Mouse (Mus musculus) adrenal gland, adult 18-20 months (tissue): ENCODE data around the gene Postn. TPM values are rescaled to one million over a fixed set of nuclear protein-coding genes. Genes with fewer than 3 reads are reported as not detected.

ENCODE experiments used
- DNase-seq, 2 experiments: peaks; one replicate each; pipeline ENCODE4 v3.0.0; 2021 to 2022; ENCODE audit warnings: low spot score in 2 of 2
- long read RNA-seq, 2 experiments: library from polyadenylated mRNA; stranded (forward); transcript quantifications; one replicate each; pipeline ENCODE4 v2.0.0; 2021
- total RNA-seq, 2 experiments: library from RNA; stranded (reverse); gene quantifications; 1 replicate in 1 of 2; 2 replicates in 1 of 2; pipeline ENCODE4 v1.2.3; 2021

The Postn gene
- total RNA-seq = 10 to 100 TPM; 42.0 to 52.4 TPM
- long read RNA-seq, experiment 1, transcript Postn-203 (22 exons, 3,205 nt) = major isoform, 6 of 15 reads
- long read RNA-seq, experiment 1, partial matches to known transcripts = 0 of 15 reads
- long read RNA-seq, experiment 1, other reads (novel, unspliced or antisense) = 4 of 15 reads
- long read RNA-seq, experiment 2, transcript Postn-204 (21 exons, 3,121 nt) = major isoform, 10 of 22 reads
- long read RNA-seq, experiment 2, transcript Postn-203 (22 exons, 3,205 nt) = minor isoform, 5 of 22 reads
- long read RNA-seq, experiment 2, partial matches to known transcripts = 3 of 22 reads
- long read RNA-seq, experiment 2, other reads (novel, unspliced or antisense) = 1 of 22 reads

DNA sequence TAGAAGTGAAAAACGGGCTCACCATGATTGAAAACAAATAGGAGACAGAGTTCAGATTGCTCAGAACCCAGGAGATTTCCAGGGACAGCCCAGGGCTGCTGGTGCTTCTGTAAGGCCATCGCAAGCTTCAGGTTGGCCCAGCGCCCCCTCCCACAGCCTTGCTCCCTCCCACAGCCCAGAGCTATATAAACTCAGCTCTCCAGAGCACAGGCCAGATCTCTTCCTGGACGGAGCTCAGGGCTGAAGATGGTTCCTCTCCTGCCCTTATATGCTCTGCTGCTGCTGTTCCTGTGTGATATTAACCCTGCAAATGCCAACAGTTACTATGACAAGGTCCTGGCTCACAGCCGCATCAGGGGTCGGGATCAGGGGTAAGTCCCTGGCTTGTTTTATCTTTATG lies at the start of gene Postn:
Postn (plus strand) TSS at position 213 of the 400 bp plus-strand sequence.
- DNase-seq = no peak

DNA sequence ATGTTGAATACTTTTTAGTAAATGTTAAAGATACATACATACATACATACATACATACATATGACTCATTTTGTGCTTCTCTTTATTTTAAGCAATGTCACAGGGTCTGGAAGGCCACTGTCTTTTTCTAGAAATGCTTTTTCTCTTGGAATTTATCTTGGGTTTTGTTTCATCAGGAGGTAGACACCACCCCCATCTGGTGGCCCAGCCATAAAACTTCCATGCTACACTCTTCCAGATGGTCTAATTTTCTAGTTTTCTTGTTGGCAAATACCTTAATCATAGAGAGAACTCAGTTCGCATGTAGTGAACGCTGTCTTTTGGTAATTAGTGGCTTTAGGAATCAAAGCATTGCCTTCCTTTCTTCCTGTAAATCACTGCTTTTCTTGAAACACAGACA lies 46.9 kb upstream of the Postn start:
- DNase-seq = no peak

DNA sequence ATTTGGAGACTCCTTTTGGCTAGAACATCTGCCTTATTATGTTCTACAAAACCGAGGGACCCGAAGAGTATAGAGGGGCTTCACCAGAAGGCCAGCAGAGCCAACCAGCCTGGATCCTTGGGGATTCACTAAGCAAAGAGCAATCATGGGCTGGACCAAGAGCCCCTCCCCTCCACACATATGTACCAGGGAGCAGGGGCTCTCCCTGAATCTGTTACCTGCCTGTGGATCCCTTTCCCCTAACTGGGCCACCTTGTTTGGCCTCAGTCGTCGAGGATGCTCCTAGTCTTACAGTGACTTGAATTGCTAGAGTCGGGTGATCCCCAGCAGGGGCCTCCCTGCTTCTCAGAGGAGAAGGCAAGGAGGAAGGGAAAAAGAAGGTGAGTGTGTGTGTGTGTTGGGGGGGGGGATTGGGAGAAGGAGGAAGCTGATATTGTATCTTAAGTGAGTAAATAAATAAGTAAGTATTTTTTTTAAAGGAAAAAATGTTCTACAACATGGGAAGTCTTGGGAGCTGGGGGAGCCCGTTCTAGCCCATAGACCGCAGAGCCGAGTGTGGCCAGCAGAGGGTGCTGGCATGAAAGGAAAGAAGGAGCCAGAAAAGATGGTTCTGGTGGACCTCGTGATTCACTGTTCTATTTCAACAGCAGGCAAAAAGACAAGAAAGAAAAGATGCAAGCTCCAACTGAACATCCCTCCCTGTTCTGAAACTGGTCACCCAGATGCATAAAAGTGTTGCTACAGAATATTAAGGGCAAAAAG lies 7.8 kb upstream of the Postn start:
- peak; percentile 76 to 77 for DNase-seq

DNA sequence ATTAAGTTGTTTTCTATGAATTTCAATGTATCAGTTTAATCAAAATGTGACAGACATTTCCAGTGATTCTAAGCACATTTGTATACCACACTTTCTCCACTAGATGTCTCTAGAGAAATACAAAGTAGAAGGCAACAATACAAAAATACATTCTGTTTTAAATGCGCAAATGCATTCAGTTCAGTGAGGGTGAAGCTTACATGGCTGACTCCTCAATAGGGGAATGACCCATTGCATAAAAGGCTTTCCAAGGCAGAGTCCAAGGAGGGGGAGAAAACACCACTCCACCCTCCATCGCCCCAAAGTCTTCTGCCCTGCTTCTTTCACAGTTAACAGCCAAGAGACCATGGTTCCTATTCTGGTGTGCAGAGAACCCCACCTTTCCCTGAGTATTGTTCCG lies 3.3 kb upstream of the Postn start:
- no peak for DNase-seq

DNA sequence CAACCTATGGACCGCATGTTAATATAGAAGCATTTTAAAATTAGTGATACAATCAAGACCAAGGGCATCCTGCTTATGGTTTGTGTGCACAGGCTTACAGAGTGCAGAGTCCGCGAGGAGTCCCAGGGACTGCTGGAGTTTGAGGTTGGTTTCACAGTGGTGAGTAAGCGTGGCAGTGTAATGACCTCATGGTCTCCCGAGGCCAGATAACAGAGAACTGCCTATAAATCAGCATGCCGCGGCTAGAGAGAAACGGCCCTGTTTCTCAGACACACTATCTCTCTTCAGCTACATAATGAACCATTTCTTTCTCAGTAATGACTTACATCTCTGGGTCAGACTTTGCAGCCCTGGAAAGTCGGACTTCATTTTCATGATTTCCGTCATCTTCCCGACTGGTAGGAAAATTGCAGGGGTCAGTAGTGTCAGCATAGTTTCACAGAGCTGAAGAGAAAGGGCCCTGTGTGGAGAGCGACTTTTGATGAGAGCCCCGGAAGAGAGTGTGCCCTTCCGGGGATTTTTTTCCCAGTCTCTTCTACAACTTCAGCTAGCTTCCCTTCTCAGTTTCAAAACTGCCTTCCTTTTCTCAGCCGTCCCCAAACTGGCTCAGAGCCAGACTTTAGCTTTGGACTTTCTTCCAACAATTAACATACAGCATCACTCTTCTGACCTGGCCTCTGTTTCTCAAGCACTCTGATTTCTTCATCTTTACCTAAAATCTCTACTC lies 2.3 kb upstream of the Postn start:
- peak; percentile 26 to 48 for DNase-seq

DNA sequence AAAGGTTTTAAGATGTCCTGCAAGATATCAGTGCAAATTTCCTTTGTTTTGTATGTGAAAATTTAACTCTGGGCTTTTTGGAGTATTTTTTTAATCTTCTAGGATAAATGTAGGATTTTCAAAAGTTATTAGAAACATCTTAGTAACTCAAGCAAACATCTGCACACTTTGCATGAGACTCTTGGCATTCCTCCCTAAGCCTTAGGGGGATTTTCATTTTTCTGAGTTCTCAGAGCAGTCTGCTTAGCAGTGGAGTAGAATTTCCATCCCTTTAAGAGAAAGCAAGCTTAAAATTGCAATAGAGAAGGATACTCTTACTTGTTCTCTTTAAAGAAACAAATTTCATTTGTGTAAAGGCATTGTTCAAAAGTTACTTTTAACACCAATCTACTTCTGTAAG lies 747 bp downstream of the Postn start:
- DNase-seq = no peak

DNA sequence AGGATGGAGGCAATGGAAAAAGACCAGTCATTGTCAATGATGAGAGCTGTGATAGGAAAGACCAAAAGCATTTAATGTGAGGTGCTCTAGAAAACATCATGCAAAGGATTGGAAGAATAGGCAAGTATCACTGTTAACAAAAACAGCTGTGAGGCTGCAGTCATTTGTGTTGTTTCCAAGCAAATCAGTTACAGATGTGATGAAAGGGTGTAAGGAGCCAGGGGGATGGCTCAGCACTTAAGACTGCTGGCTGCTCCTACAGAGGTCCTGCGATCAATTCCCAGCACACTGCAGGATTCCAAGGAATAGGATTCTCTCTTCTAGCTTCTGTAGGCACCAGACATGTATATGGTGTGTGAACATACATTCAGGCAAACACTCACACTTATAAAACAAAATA lies 10.1 kb downstream of the Postn start:
- no peak for DNase-seq

DNA sequence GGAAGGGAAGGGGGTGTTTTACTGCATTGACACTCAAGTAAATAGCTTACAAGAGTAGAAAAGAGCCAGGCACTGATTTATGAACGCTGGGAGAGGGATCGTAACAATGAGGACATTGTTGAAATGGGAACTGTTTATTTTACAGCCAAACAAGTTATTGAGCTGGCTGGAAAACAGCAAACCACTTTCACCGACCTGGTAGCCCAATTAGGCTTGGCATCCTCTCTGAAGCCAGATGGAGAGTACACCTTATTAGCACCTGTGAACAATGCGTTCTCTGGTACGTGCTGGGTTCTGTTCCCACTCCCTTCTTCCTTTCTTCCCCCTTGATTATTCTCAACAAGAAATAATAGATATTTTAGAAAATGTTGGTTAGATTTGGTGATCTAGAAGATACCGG lies 11.7 kb downstream of the Postn start:
- no peak for DNase-seq

DNA sequence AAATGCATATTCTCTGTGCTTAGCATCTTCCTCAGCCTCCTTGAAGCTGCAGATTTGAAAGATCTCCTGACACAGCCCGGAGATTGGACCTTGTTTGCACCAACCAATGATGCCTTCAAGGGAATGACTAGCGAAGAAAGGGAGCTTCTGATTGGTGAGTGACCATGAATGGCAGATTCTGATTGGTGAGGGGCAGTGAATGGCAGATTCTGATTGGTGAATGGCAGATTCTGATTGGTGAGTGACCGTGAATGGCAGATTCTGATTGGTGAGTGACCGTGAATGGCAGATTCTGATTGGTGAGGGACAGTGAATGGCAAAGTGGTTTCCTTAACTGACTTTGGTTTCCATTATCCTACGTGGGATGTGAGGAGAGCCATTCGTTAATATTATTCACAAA lies 15.1 kb downstream of the Postn start:
- no peak for DNase-seq

DNA sequence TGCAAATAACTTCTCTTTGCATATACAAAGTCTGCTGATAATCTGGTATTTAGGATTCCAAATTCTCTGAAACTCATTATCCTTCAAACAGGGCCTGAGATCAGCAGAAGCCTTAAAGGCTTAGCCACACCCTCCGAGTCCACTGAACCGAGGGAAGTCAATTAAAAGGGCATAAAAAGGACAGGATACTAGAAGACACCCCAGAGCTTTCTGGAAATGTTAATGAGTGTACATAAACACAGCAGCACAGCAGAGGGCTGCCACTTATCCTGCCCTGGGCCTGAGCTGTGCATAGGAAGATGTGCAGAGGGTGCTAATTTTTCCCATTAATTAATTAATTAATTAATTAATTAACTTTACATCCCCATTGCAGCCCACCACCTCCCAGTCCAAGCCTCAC lies 16.7 kb downstream of the Postn start:
- DNase-seq = no peak

DNA sequence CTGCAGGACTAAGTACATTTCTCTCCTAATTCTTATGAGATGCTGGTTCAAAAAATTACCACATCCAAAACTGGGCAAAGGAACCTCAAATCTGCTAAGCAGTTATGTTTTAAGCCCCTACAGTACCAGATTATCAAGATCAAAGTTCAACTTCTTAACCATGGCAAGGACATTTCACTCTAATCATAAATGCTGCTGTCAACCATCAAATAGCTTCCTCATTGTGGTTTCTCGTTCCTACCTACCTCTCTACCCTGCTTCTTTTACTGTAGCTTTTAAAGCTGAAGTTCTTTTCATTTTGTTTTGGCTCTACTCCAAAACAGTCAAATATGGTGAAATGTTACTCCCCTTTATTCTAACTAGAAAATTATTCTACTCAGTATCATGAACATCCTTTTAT lies 17.2 kb downstream of the Postn start:
- DNase-seq = no peak

DNA sequence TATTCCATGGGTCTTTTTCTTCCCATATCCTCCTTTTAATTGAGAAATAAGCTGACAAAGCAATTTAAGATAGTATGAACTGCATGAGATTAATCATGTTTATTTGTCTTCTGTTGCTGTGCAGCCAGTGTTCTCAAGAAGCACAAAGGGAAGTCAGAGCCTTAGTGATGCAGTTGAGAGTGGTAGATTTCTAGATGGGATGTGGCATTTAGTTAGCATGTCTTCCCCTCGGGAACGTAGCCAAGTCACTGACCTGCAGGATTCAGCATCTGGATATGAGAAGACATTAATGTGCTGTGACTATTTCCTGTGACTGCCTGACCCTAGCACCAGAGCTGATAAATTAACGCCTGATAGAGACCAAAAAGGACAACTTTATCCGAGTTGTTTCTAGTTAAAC lies 19.1 kb downstream of the Postn start:
- no peak for DNase-seq

DNA sequence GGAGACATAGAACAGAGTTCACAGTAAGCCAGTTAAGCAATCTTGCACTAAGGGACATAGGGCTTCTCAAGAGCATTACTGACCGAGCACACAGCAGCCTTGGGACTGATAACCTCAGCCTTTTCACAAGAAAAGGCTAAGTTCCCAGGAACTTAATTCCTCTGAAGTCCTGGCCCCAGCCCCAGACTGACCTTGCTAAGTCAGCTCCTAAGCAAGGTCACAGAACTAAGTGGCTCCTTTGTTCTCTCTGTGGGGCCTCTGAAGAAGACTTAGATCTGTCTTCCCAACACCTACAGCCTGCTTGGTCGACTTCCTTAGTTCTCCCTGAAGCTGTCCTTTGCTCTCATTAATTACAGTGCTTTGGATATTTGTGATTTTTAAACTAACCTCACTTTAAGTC lies 38.4 kb downstream of the Postn start:
- DNase-seq = peak in 1 of 2 experiments; percentile 5

DNA sequence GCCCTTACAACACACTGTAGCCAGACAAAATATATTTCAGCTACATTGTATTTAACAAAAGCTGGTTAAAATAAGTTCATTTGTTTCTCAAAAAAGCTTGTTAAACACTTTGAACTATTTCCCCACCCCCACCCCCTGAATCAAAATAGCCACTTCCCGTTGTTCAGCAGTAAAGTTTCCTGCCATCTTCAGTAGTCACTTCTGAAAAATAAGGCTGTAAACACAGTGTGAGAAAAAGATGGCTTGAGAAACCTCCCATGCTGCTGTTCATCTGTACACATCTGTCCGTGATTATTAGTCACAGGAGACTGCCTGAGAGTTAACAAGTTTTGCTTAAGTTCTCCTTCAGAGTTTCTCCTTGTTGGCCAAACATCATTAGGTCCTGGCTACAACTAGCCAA lies 39.0 kb downstream of the Postn start:
- DNase-seq = no peak

DNA sequence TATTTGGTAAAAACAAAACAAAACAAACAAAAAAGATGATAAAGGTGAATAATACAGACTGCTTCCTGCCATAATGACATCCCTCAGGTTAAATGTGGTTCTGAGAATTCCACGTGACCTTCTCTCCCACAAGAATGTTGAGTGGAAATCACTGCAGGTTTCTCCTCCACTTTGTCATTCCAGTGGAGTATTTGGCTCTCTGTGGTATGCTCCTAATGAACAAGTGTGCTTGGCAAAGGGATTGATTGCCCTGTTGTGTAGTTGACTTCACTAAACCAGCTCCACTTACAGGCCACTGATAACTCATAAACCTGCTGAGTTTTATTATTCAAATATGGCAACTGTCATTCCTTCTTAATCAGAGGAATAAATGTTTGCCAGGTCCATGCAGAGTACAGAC lies 39.7 kb downstream of the Postn start:
- no peak for DNase-seq

DNA sequence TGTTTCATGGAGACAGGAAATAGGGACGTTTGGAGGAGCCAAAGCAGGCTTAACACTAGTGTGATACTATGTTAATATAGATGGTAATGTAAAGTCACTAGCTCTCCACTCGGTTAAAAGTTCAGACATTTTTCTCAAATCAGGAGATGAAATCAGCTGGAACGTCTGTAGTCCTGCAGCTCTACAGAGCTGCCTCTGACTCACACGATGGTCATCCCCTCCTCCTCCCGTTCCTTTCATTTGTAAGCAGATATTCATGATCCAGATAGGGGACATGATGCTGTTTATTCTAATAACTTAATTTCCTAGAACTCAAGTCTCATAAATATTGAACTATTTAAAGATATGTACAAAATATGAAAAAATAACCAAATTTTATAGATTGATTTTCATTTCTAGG lies 40.8 kb downstream of the Postn start:
- DNase-seq = no peak

DNA sequence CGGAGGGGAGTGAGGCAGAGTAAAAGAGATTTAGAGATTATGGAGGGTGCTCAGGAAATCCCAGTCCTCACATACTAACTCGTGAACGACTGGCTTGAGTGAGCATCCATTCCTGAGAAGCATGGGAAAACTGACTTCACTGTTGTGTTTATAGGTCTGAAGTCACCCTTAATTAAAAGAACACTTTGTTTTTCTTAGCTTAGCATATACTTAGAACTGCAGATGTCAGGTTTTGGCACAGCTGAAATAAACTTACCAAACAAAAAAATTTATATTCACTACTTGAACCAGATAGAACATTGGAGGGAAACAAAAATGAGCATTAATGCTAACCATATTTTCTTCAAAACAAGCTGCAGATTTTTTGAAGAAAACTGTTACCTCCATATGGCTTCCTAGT lies 42.9 kb downstream of the Postn start:
- no peak for DNase-seq

DNA sequence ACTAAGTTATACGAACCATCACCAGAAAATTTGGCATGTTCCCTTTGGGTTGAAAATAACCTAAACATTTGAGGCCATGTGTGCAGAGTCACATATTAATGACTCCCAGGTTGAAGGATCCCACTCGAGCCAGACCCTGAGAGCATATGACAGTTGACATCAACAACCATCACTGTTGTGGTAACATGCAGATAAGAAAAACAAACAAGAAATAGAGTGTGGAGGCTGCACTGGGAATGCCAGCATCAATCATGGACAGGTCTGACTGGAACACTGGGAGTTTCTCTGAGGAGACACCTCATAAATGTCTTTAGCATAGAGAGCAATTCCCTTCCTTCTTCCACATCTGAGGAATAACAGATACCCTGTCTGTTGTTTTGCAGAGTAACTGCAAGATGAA lies 45.7 kb downstream of the Postn start:
- DNase-seq = no peak

DNA sequence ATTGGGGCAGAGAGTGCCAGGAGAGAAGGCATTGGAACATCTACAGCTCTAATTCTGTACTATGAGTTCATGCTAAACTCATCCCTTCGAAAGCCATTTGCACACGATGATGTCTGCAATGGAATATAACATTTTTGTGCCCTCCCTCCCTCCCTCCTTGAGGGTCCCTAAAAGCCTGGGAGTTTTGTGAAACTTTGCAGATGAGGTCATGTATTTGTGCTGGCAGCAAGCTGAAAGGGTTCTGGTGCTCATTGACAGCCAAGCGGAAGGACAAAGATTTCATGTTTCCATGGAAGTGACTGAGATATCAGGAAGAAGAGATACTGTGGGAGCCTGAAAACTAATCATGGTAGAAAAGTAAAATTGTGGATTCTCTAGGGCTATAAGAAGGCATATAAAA lies 50.1 kb downstream of the Postn start:
- no peak for DNase-seq

DNA sequence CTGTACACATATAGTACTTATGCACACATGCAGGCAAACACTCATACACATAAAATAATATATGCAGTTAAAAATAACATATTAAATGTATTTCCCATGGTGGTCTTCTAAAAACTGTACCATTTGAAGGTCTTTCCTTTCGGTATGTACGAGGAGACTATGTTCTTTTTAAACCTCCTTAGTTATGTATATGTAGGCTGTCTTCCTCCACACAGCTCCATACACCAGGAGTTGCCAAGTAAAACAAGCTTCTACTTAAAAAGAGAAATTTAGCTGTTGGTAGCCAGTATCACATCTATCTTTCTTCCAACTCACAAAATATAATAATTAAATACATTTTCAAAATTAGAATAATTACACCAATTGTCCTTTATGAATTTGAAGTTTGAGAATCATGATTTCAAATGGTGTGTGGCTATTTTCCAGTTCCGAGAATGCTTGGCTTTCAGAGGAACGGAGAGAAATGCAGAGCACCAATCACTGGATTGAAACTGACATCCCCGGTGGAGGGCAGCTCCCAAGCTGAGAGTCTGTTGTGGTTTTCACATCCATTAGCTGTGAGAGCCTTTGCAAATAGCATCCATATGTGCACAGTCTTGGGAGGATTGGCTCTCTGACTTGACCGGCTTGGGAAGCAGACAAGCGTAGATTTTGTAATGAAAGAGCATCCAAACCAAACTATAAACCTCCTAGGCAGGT lies 52.1 kb downstream of the Postn start:
- no peak for DNase-seq

DNA sequence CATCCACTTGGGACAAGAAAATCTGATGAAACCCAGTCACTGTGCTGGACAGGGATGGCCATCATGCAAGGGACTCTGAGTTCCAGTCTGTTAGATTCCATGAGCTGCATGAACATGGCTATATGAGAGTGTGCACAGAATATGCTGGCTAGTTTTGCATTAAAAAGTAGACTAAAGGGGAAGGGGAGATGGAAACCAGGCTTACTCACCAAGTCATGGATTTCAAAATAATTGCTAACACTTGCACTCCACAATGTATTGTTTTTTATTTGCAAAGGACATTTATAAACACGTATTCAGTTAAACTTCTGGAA lies 52.6 kb downstream of the Postn start:
- no peak for DNase-seq

DNA sequence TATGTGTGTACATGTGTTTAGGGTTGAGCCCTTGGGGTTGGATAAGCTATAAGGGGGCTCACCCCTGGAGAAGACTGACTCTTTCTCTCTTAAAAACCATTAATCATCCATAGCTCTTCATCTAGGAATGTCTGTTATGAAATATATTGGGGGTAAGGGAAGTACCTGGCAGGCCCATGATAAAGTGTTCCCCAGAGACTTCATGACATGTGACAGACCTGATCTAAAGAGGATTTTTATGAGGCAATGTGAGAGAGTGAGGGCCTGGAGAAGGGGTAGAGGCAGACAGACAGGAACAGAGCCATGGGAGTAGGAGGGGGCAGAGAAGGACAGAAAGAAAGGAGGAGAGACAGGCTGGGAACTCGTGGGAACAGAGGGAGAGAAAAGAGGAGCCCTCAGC lies 53.5 kb downstream of the Postn start:
- DNase-seq = no peak
